Mouse (Mus musculus) liver, embryonic 15.5 days (tissue): ENCODE data around the gene Nr2f6. TPM values are rescaled to one million over a fixed set of nuclear protein-coding genes. Genes with fewer than 3 reads are reported as not detected.

ENCODE experiments used
- ATAC-seq: fragments of 200-750 bp; cut with Nextera tagmentation; 2 replicates; pipeline ENCODE4 v1.8.0; 2017; ENCODE audit warnings: moderate number of reproducible peaks, mild to moderate bottlenecking, moderate library complexity; ENCODE audit not compliant: insufficient read depth
- H3K27ac ChIP-seq: fragments of 300-500 bp; sonication (generic); replicated peaks from 2 replicates; pipeline ENCODE4 v1.5.1; 2015; ENCODE audit warnings: mild to moderate bottlenecking, inconsistent platforms
- H3K27me3 ChIP-seq: fragments of 300-500 bp; sonication (generic); 2 replicates; pipeline ENCODE4 v1.6.1; 2015; ENCODE audit warnings: mild to moderate bottlenecking, inconsistent platforms
- H3K36me3 ChIP-seq: fragments of 300-500 bp; sonication (generic); replicated peaks from 2 replicates; pipeline ENCODE4 v1.6.1; 2015; ENCODE audit warnings: moderate library complexity, mild to moderate bottlenecking, inconsistent platforms
- H3K4me1 ChIP-seq: fragments of 300-500 bp; sonication (generic); replicated peaks from 2 replicates; pipeline ENCODE4 v1.6.1; 2015; ENCODE audit warnings: inconsistent platforms
- H3K4me2 ChIP-seq: fragments of 300-500 bp; sonication (generic); 2 replicates; pipeline ENCODE4 v1.6.1; 2015; ENCODE audit warnings: moderate library complexity, mild to moderate bottlenecking, inconsistent platforms
- H3K4me3 ChIP-seq: fragments of 300-500 bp; sonication (generic); replicated peaks from 2 replicates; pipeline ENCODE4 v1.5.1; 2015; ENCODE audit warnings: mild to moderate bottlenecking, inconsistent platforms
- H3K9ac ChIP-seq: fragments of 300-500 bp; sonication (generic); 2 replicates; pipeline ENCODE4 v1.6.1; 2015; ENCODE audit warnings: moderate library complexity, mild to moderate bottlenecking, inconsistent platforms
- H3K9me3 ChIP-seq: fragments of 300-500 bp; sonication (generic); replicated peaks from 2 replicates; pipeline ENCODE4 v1.6.1; 2016; ENCODE audit warnings: inconsistent platforms
- WGBS: fragments of 180-500 bp; shearing (Covaris S2); methylation state at CpG from one replicate; pipeline ENCODE4 v1.1.7; 2015; ENCODE audit warnings: mixed read lengths; ENCODE audit not compliant: insufficient replicate concordance; 5-methylcytosine and 5-hydroxymethylcytosine counted together
- polyA plus RNA-seq: library from polyadenylated mRNA; unstranded; fragments of >200 nt; fragmentation: Nextera tagmentation; extraction: Ambion mirVana; gene quantifications from 2 replicates; pipeline ENCODE4 v1.2.1, GENCODE M21; 2015

The Nr2f6 gene
- polyA plus RNA-seq, 1 experiment from 2014 or later, result 24.1 TPM

- Histone ChIP-seq H3K9ac (no peak overlapping the region), H3K9me3 (no peaks in the 10 kb centered on the region), H3K27ac (no peak overlapping the region), H3K4me1 (peaks cover 8% of the 10 kb centered on the region), H3K36me3 (no peaks in the 10 kb centered on the region), H3K27me3 (peaks cover 6% of the 10 kb centered on the region), H3K4me2 (no peak overlapping the region), H3K4me3 (no peak overlapping the region)
- ATAC-seq, result no peak
- WGBS, result 11% methylated on average over 1 of the region's 1 CpGs
Observed at GRCm38 (mm10) chr8:71388267-71388666, 6.5 kb upstream of the Nr2f6 start.

- WGBS, result 67% methylated on average over 12 of the region's 12 CpGs
- Histone ChIP-seq H3K4me1 (peaks cover 20% of the 10 kb centered on the region), H3K27me3 (peaks cover 36% of the 10 kb centered on the region), H3K9ac (no peak overlapping the region), H3K4me3 (no peak overlapping the region), H3K36me3 (no peaks in the 10 kb centered on the region), H3K27ac (no peak overlapping the region), H3K9me3 (no peaks in the 10 kb centered on the region), H3K4me2 (no peak overlapping the region)
- no peak for ATAC-seq
Observed at GRCm38 (mm10) chr8:71385212-71385835, 3.6 kb upstream of the Nr2f6 start.

- H3K4me1 ChIP-seq, result peaks cover 20% of the 10 kb centered on the region
- peak overlapping the region; percentile 79 for H3K27ac ChIP-seq
- 50% methylated on average over 3 of the region's 3 CpGs for WGBS
- H3K9me3 ChIP-seq, result no peaks in the 10 kb centered on the region
- no peak overlapping the region for H3K4me3 ChIP-seq
- ATAC-seq, result no peak
- no peaks in the 10 kb centered on the region for H3K36me3 ChIP-seq
- peak overlapping the region; percentile 79 for H3K4me2 ChIP-seq
- peaks cover 50% of the 10 kb centered on the region for H3K27me3 ChIP-seq
- H3K9ac ChIP-seq, result no peak overlapping the region
Observed at GRCm38 (mm10) chr8:71383860-71384259, 2.1 kb upstream of the Nr2f6 start.

GRCm38 (mm10) chr8:71383396-71383795, 1.6 kb upstream of the Nr2f6 start:
- Histone ChIP-seq H3K36me3 (no peaks in the 10 kb centered on the region), H3K4me2 (peak overlapping the region; percentile 79; the same call in 1 of the 2 replicates), H3K4me3 (no peak overlapping the region), H3K9ac (no peak overlapping the region), H3K27ac (peak overlapping the region; percentile 79), H3K4me1 (peaks cover 20% of the 10 kb centered on the region), H3K9me3 (no peaks in the 10 kb centered on the region), H3K27me3 (peaks cover 55% of the 10 kb centered on the region)
- 49% methylated on average over 12 of the region's 12 CpGs for WGBS
- ATAC-seq, result no peak

GRCm38 (mm10) chr8:71381971-71382961, 506 bp upstream of the Nr2f6 start:
- Histone ChIP-seq H3K4me3 (peak overlapping the region; percentile 64), H3K4me2 (peak overlapping the region; percentile 79), H3K9ac (peak overlapping the region; percentile 50; the same call in 1 of the 2 replicates), H3K27ac (peak overlapping the region; percentile 79), H3K9me3 (no peaks in the 10 kb centered on the region), H3K4me1 (peaks cover 30% of the 10 kb centered on the region), H3K36me3 (0 out of 2 replicates have a peak, but pooled peaks cover 10% of the 10 kb centered on the region), H3K27me3 (peaks cover 66% of the 10 kb centered on the region)
- ATAC-seq, result peak; percentile 68
- WGBS, result 4% methylated on average over 76 of the region's 80 CpGs

- peak overlapping the region; percentile 60 for H3K9ac ChIP-seq
- H3K4me2 ChIP-seq, result peak overlapping the region; percentile 79
- H3K4me3 ChIP-seq, result peak overlapping the region; percentile 64
- WGBS, result 4% methylated on average over 72 of the region's 72 CpGs
- H3K4me1 ChIP-seq, result peaks cover 48% of the 10 kb centered on the region
- 0 out of 2 replicates have a peak, but pooled peaks cover 11% of the 10 kb centered on the region for H3K36me3 ChIP-seq
- ATAC-seq, result no peak
- peaks cover 82% of the 10 kb centered on the region for H3K27me3 ChIP-seq
- H3K27ac ChIP-seq, result peak overlapping the region; percentile 69; the same call in 1 of the 2 replicates
- H3K9me3 ChIP-seq, result no peaks in the 10 kb centered on the region
Observed at GRCm38 (mm10) chr8:71380178-71381171, 1.3 kb downstream of the Nr2f6 start.

- no peaks in the 10 kb centered on the region for H3K9me3 ChIP-seq
- 48% methylated on average over 3 of the region's 3 CpGs for WGBS
- H3K27ac ChIP-seq, result peak overlapping the region; percentile 24; the same call in 1 of the 2 replicates
- H3K9ac ChIP-seq, result 0 out of 2 replicates have a peak overlapping the region, but pooled peaks have one; percentile 17
- H3K4me1 ChIP-seq, result peaks cover 57% of the 10 kb centered on the region
- ATAC-seq, result no peak
- H3K4me3 ChIP-seq, result peak overlapping the region; percentile 64
- H3K4me2 ChIP-seq, result peak overlapping the region; percentile 79
- peaks cover 82% of the 10 kb centered on the region for H3K27me3 ChIP-seq
- peaks cover 17% of the 10 kb centered on the region for H3K36me3 ChIP-seq
Observed at GRCm38 (mm10) chr8:71379512-71380075, 2.2 kb downstream of the Nr2f6 start.

GRCm38 (mm10) chr8:71379008-71379407, 2.8 kb downstream of the Nr2f6 start:
- Histone ChIP-seq H3K4me2 (peak overlapping the region; percentile 79), H3K27me3 (peaks cover 82% of the 10 kb centered on the region), H3K9ac (no peak overlapping the region), H3K4me3 (peak overlapping the region; percentile 64), H3K9me3 (no peaks in the 10 kb centered on the region), H3K4me1 (peaks cover 59% of the 10 kb centered on the region), H3K27ac (0 out of 2 replicates have a peak overlapping the region, but pooled peaks have one; percentile 2), H3K36me3 (peaks cover 23% of the 10 kb centered on the region)
- 55% methylated on average over 4 of the region's 4 CpGs for WGBS
- ATAC-seq, result no peak

- Histone ChIP-seq H3K4me3 (no peak overlapping the region), H3K36me3 (peaks cover 33% of the 10 kb centered on the region), H3K9me3 (no peaks in the 10 kb centered on the region), H3K27ac (no peak overlapping the region), H3K4me1 (peaks cover 56% of the 10 kb centered on the region), H3K27me3 (peaks cover 59% of the 10 kb centered on the region), H3K4me2 (peak overlapping the region; percentile 76), H3K9ac (no peak overlapping the region)
- WGBS, result 55% methylated on average over 8 of the region's 8 CpGs
- ATAC-seq, result no peak
Observed at GRCm38 (mm10) chr8:71376423-71377030, 5.2 kb downstream of the Nr2f6 start.
